ENCODE assay signal across 11 mouse cellular contexts in genomic region chr7:101696931-101697723, GRCm38 (mm10). TPM values are rescaled to one million over a fixed set of nuclear protein-coding genes. Genes with fewer than 3 reads are reported as not detected.
A peak's percentile ranks its signal among the peaks of the same experiment; 100 is the strongest.
DNase-seq lines count a peak whose midpoint lies in the region; ATAC-seq and TF ChIP-seq lines count a peak whose summit lies in the region.
"Had no signal": no experiment of that assay in that cellular context is flagged by ENCODE, and none has a peak within 500 bp of the region (broad histone marks: within the 10 kb centered on the region; RNA-seq: fewer than 3 reads in every experiment).

No protein-coding gene starts in this region.

- peak; percentile 97 for ATAC-seq in G1E (ENCODE audit: extremely low read depth, insufficient number of reproducible peaks, low FRiP score, poor library complexity, severe bottlenecking)
- ATAC-seq in liver, embryonic 15.5 days (ENCODE audit: insufficient read depth), result peak; percentile 85

- no peaks in the 10 kb centered on the region for H3K9me3 ChIP-seq in G1E (replicated peaks)
- H3K9me3 ChIP-seq in liver, embryonic 15.5 days (replicated peaks), result no peaks in the 10 kb centered on the region

- peaks cover 26% of the 10 kb centered on the region for H3K36me3 ChIP-seq in G1E (replicated peaks)
- H3K36me3 ChIP-seq in liver, embryonic 15.5 days (replicated peaks), result no peaks in the 10 kb centered on the region

- H3K4me2 ChIP-seq in liver, embryonic 15.5 days, result peak overlapping the region; percentile 6; the same call in 1 of the 2 replicates

- no peak for TF ChIP-seq CTCF in G1E (IDR thresholded peaks at IDR 0.05; ENCODE audit: low read depth, low read length)

- no peak overlapping the region for H3K9ac ChIP-seq in liver, embryonic 15.5 days

- H3K4me3 ChIP-seq in G1E (ENCODE audit: low read depth, low read length), result peak overlapping the region; percentile 58; the same call in 1 of the 2 replicates
- no peak overlapping the region for H3K4me3 ChIP-seq in liver, embryonic 15.5 days (replicated peaks)

- WGBS in liver, embryonic 15.5 days (ENCODE audit: insufficient replicate concordance), result 39% methylated on average over 10 of the region's 10 CpGs

- peak; percentile 85 for DNase-seq in heart, adult 11 months
- no peak for DNase-seq in heart, adult 8-10 months (ENCODE audit: low spot score)
- DNase-seq in G1E (ENCODE audit: low spot score), result peak; percentile 75
- DNase-seq in c-Kit-positive CD71-positive TER-119-negative erythroid progenitor cells, embryonic 14.5 days (ENCODE audit: low read depth), result peak; percentile 36
- no peak for DNase-seq in thymus, postnatal 0 days (ENCODE audit: low spot score)
- DNase-seq in adrenal gland, postnatal 25 days, result no peak
- DNase-seq: gastrocnemius, postnatal 10 days; kidney, adult 2 months; retina, postnatal 1 day had no signal

- no peak overlapping the region for H3K27ac ChIP-seq in liver, embryonic 15.5 days (replicated peaks)

- H3K4me1 ChIP-seq in G1E (ENCODE audit: insufficient read depth, low read depth, low read length), result peaks cover 43% of the 10 kb centered on the region
- peaks cover 14% of the 10 kb centered on the region for H3K4me1 ChIP-seq in liver, embryonic 15.5 days (replicated peaks)

- no peaks in the 10 kb centered on the region for H3K27me3 ChIP-seq in G1E (ENCODE audit: insufficient read depth, low read length)
- no peaks in the 10 kb centered on the region for H3K27me3 ChIP-seq in liver, embryonic 15.5 days
- H3K27me3 ChIP-seq: CH12.LX had no signal

RNA-seq across cellular contexts. Expression of gene Clpb, which starts 33.7 kb away (rescaled TPM):
- total RNA-seq in heart, adult 8-10 months (2022), result 10 to 100 TPM; 73.5 to 96.2 (median 93.6) TPM
- 17.5 and 25.6 TPM in 2 replicates for total RNA-seq in G1E (2014; fragmentation: Nextera tagmentation)
- 23.1 and 29.9 TPM in 2 replicates for total RNA-seq in G1E (2017)
- 20.2 and 30.2 TPM in 2 replicates for polyA plus RNA-seq in G1E (2012)
- polyA plus RNA-seq in liver, embryonic 15.5 days (2015; fragmentation: Nextera tagmentation; extraction: Ambion mirVana), result 23.2 and 23.9 TPM in 2 replicates
- 30.5 and 33.4 TPM in 2 replicates for polyA plus RNA-seq in thymus, postnatal 0 days (2015; fragmentation: Nextera tagmentation; extraction: Ambion mirVana)
- 68.3 and 75.5 TPM in 2 replicates for total RNA-seq in adrenal gland, postnatal 25 days (2021)

Comparison
In these comparisons a context has a peak if more than half of its experiments do, and no peak if none do; other contexts are left out.
1. DNase-seq: peak in heart, adult 11 months (single experiment), G1E (single experiment) and c-Kit-positive CD71-positive TER-119-negative erythroid progenitor cells, embryonic 14.5 days (single experiment); none in heart, adult 8-10 months (single experiment), thymus, postnatal 0 days (single experiment) and adrenal gland, postnatal 25 days (single experiment).